Mouse (Mus musculus): ENCODE results near the gene Hepacam2. TPM values are rescaled to one million over a fixed set of nuclear protein-coding genes. Genes with fewer than 3 reads are reported as not detected.
"Not testable (repeated sequence)": the region's sequence is repeated elsewhere in the genome, so short reads cannot be mapped to it uniquely, and the experiment has no call there.

The Hepacam2 gene
- total RNA-seq (2018; cell fraction: chromatin; rRNA removed) = 1 to 10 TPM in 1 of 26 experiments, under 1 TPM in 2, not detected in 23; 0.36 to 1.5 (median 0.55) TPM
- under 1 TPM in 11 of 26 experiments, not detected in 15; 0.04 to 0.19 (median 0.12) TPM for total RNA-seq (2018; cell fraction: cytosol; rRNA removed)
- total RNA-seq (2018; cell fraction: nucleus; rRNA removed) = 1 to 10 TPM in 1 of 26 experiments, under 1 TPM in 4, not detected in 21; 0.30 to 1.1 (median 0.54) TPM
- 0.06 to 0.14 TPM in 2 of 3 replicates, not detected in the other for polyA plus RNA-seq (2018)

DNA sequence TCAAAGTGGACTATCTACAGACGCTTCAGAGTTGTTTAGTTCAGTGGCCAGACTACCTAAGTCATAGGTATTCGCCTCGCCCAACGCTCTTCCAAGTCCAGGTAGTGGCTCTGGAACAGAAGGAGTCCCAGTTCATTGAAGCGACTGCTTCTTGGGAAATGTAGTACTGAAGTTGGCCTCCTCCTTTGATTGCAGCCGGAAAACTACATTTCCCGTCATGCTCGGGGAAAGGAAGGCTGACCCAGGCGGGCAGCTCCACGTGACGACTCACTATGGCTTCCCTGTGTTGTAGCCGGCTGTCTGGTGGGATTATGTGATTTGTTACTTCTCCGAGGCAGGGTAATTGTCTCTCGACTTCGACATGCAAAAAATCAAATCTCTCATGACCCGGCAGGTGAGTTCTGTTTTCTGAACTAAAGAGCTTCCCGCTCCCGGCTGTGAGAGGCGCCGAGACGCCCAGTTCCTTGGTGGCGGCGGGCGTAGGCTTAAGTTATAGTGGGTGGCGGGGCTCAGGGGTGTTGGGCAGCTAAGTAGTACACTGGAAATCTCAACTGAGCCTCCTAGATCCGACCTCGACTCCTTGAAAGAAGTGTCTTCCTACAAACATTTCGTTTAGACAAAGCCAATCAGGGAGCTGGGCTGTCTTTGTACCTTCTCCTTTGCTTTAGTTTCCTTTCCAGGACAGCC is at the start of gene Hepacam2, which contains the start of gene Vps50:
Gene Hepacam2, minus strand, starts transcription at position 137 of the 687 bp plus-strand sequence.
Gene Vps50, plus strand, starts transcription at position 221 of the 687 bp plus-strand sequence.
- H3K27ac ChIP-seq = peak within 1 kb of the TSS; percentile 69
- 1% methylated on average over 28 of the region's 28 CpGs for WGBS (ENCODE audit: missing documents)

DNA sequence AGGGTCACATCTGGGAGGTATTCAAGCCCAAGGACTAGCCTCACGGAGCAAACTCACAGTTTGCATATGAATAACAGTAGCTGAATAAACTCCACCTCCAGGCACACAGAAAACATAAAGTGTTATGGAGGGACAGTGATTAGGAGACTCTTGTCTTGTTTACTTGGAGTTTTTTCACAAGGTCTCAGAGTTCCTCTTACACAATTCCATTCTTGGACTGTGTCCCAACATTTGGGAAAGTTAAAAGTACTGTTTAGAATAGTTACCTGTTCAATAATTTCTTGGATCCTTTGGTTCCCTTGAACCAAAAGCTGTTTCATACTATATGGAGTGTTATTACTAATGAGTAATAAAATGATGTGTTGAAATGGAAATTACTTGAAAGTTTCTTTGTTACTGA is 46.9 kb upstream of the Hepacam2 start:
- H3K79me2 ChIP-seq (ENCODE audit: inconsistent target) = no peaks in the 10 kb centered on the region
- WGBS (ENCODE audit: missing documents) = 100% methylated on average over 1 of the region's 1 CpGs

More for the DNA sequence above, at the start of gene Hepacam2, which contains the start of gene Vps50:
- H3K36me3 ChIP-seq (ENCODE audit: inconsistent target) = no peaks in the 10 kb centered on the region
- peaks cover 51% of the 10 kb centered on the region for H3K79me2 ChIP-seq (ENCODE audit: inconsistent target)
- peak within 1 kb of the TSS; percentile 99 for H3K4me3 ChIP-seq (ENCODE audit: inconsistent target)

DNA sequence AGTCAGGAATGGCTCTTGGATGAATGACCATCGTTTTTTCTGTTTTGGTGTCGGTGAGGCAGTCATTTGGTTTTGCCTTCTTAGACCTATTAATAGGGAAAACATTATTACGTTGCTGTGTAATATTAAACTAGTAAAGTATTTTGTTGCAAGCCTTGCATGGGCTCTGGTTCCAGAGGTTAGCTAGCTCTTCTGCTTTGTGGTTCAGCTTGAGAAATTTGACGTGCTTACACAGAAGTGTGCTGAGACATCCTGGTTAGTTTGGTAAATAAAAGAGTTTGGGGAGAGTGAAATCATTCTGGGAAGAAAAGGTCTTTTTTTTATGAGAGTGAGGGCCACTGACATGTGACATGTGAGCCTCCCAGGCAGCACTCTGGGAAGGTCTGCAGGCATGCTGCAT is 45.8 kb upstream of the Hepacam2 start:
- H3K4me3 ChIP-seq (ENCODE audit: inconsistent target) = no peak overlapping the region

More for the DNA sequence above, 46.9 kb upstream of the Hepacam2 start:
- Histone ChIP-seq H3K27ac (no peak overlapping the region), H3K4me3 (ENCODE audit: inconsistent target) (no peak overlapping the region), H3K36me3 (ENCODE audit: inconsistent target) (peaks cover 13% of the 10 kb centered on the region)

DNA sequence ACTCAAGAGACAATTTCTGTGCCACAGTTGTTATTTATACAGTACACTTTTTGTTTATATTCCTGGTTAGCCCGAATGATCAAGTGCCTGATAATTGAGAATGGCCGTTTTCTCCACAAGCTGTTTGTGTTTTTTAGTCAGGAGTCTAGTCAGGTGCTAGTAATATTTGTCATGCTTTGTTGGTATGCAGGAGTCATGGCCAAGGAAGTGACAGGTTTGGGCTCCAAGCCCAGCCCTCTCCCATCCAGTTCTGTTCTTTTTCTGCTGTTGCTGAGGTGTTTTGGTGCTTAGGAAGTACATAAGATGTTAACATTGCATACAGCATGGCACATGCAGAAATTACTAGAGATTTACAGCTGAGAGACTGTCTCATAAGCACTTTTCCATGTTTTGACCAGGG is 41.4 kb upstream of the Hepacam2 start:
- Histone ChIP-seq H3K4me3 (ENCODE audit: inconsistent target) (no peak overlapping the region), H3K79me2 (ENCODE audit: inconsistent target) (no peaks in the 10 kb centered on the region), H3K27ac (no peak overlapping the region), H3K36me3 (ENCODE audit: inconsistent target) (peaks cover 17% of the 10 kb centered on the region)
- WGBS (ENCODE audit: missing documents) = 92% methylated on average over 2 of the region's 2 CpGs

More for the DNA sequence above, 45.8 kb upstream of the Hepacam2 start:
- WGBS (ENCODE audit: missing documents) = 92% methylated on average over 4 of the region's 4 CpGs
- no peaks in the 10 kb centered on the region for H3K79me2 ChIP-seq (ENCODE audit: inconsistent target)
- H3K36me3 ChIP-seq (ENCODE audit: inconsistent target) = peaks cover 13% of the 10 kb centered on the region
- H3K27ac ChIP-seq = no peak overlapping the region

DNA sequence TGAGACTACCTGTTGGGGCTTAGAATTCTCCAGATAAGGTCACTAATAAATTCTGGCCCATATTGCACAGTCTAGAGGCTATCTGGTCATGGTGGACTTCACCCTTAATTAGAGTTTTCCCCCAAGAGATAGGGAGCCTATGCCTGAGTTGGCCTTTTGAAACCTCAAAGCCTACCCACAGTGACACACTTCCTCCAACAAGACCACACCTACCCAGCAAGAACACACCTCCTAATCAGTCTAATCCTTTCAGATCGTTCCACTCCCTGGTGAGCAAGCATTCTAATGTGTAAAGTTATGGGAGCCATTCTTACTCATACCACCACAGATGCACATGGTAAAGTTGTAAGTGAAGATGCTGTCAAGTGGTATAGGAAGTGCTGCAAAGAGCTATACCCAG is 38.0 kb upstream of the Hepacam2 start:
- Histone ChIP-seq H3K27ac (no peak overlapping the region), H3K36me3 (ENCODE audit: inconsistent target) (peaks cover 18% of the 10 kb centered on the region), H3K4me3 (ENCODE audit: inconsistent target) (no peak overlapping the region), H3K79me2 (ENCODE audit: inconsistent target) (no peaks in the 10 kb centered on the region)
- 29% methylated on average over 1 of the region's 1 CpGs for WGBS (ENCODE audit: missing documents)

DNA sequence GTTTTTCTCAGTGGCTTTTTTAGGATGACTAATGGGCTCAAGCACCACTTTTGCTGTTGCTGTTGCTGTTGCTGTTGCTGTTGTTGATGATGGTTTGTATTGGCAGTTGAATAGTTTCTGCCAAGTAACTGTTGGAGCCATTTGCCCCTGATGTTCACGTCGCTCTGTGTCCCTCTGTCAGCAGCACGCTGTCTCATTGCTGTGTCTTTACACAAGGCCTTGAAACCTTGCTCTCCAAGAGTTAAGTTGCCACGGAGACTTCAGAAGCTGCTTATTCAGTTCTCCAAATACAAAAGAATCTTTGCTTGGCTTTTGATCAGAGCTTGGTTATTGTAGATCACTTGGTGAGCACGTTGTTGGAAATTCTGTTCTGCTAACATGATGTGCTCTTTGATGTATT is 33.3 kb upstream of the Hepacam2 start:
- WGBS (ENCODE audit: missing documents) = 94% methylated on average over 5 of the region's 5 CpGs
- no peaks in the 10 kb centered on the region for H3K79me2 ChIP-seq (ENCODE audit: inconsistent target)

DNA sequence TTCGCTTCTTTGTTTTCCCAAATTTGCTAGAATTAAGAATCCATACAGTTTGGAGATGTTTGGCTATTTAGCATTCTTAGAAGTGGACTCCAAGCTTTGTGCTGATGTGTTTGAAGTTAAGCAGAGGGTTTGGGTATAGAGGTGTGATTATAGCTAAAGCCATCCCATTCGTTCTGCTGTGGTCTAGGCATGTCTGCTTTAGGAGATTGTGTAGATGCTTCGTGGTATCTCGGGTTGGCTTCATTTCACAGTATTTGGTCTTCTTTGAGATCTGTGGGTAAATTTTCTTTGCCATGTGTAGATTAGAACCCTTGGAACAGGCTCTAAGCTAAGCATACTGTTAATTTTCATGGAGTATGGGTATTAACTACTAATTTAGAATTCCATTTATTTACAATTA is 30.1 kb upstream of the Hepacam2 start:
- 98% methylated on average over 4 of the region's 4 CpGs for WGBS (ENCODE audit: missing documents)
- Histone ChIP-seq H3K79me2 (ENCODE audit: inconsistent target) (no peaks in the 10 kb centered on the region), H3K36me3 (ENCODE audit: inconsistent target) (peaks cover 10% of the 10 kb centered on the region), H3K27ac (no peak overlapping the region), H3K4me3 (ENCODE audit: inconsistent target) (no peak overlapping the region)

More for the DNA sequence above, 33.3 kb upstream of the Hepacam2 start:
- H3K4me3 ChIP-seq (ENCODE audit: inconsistent target) = no peak overlapping the region
- peaks cover 3% of the 10 kb centered on the region for H3K36me3 ChIP-seq (ENCODE audit: inconsistent target)
- no peak overlapping the region for H3K27ac ChIP-seq

DNA sequence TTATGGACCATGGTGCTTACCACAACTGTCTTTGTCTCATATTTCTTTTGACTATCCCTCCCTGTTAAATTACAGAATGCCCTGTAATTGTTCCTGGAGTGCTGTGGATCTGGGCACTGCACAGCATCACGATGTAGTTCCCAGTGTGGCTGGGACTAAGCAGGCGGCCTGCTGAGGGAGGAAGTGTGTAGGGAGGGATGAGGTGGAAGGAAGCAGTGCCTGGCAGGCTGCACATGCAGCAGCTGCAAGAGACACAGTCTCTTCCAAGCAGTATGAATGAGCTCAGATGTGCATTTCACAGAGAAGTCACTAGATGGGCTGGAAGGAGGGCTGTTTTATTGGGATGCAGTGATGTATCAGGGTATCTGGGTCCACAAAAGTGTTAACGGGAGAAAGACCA is 14.5 kb upstream of the Hepacam2 start:
- H3K27ac ChIP-seq = no peak overlapping the region
- H3K36me3 ChIP-seq (ENCODE audit: inconsistent target) = peaks cover 3% of the 10 kb centered on the region; the same call in 1 of the 2 replicates
- peaks cover 94% of the 10 kb centered on the region for H3K79me2 ChIP-seq (ENCODE audit: inconsistent target)
- H3K4me3 ChIP-seq (ENCODE audit: inconsistent target) = no peak overlapping the region
- WGBS (ENCODE audit: missing documents) = 35% methylated on average over 3 of the region's 3 CpGs

DNA sequence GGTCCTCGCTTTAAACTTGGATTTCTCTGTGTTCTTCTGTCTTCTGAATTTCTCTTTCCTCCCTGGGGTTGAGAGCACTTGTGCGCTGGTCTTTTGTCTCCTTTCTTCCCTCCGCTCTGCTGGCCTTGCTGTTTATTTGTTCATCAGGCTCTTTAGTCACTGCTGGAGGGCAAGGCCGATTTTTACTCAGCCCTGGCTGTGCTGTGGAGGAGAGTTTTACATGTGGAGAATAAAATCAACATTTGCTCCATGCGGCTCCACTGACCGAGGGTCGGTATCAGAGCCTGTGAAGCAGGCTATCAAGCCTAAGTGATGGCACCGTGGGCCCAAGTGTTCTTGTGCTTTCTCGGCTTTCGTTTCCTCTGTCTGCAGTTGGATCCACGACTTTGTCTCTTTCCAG is 13.5 kb upstream of the Hepacam2 start:
- 92% methylated on average over 11 of the region's 11 CpGs for WGBS (ENCODE audit: missing documents)
- Histone ChIP-seq H3K79me2 (ENCODE audit: inconsistent target) (peaks cover 99% of the 10 kb centered on the region), H3K36me3 (ENCODE audit: inconsistent target) (no peaks in the 10 kb centered on the region)

DNA sequence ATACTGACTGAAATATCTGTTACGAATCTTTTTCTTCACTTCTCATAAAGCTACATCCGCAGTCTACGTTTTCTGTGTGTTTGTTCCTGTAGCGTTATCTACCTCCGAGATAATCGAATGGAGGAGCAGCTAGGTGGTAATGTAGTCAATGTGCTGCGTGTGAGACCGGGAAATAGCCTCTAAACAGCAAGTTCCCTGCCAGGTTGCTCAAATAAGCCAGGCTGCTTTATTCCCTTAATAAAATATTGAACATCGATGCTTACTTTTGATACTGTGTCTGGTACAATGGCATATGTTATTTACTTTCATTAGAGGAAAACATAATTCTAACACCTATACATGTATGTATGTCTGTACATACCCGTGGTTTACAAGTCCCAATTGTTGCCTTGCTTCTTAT is 13.0 kb upstream of the Hepacam2 start:
- H3K27ac ChIP-seq = no peak overlapping the region
- peaks cover 3% of the 10 kb centered on the region; the same call in 1 of the 2 replicates for H3K36me3 ChIP-seq (ENCODE audit: inconsistent target)
- peaks cover 99% of the 10 kb centered on the region for H3K79me2 ChIP-seq (ENCODE audit: inconsistent target)
- H3K4me3 ChIP-seq (ENCODE audit: inconsistent target) = no peak overlapping the region
- WGBS (ENCODE audit: missing documents) = 90% methylated on average over 10 of the region's 10 CpGs

More for the DNA sequence above, 13.5 kb upstream of the Hepacam2 start:
- Histone ChIP-seq H3K27ac (no peak overlapping the region), H3K4me3 (ENCODE audit: inconsistent target) (no peak overlapping the region)

DNA sequence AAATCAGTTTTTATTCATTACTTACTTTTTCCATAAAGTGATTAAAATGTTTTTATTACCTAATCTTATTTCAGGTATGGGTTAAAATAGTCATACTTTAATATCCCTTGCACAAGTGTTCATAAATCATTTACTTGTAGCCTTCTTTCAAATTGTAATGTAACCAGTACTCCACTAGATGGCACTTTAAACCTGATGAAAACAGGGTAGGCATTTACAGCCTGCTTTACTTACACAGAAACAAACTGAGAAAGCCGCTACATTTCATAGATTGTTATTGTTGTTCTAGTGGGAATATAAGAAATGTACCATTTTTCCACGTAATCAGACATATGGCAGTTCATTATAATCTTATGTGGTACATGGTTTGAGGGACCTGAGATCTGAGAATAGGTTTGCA is 11.7 kb upstream of the Hepacam2 start:
- no peak overlapping the region for H3K4me3 ChIP-seq (ENCODE audit: inconsistent target)
- H3K27ac ChIP-seq = no peak overlapping the region
- WGBS (ENCODE audit: missing documents) = 33% methylated on average over 2 of the region's 2 CpGs
- peaks cover 99% of the 10 kb centered on the region for H3K79me2 ChIP-seq (ENCODE audit: inconsistent target)
- peaks cover 16% of the 10 kb centered on the region for H3K36me3 ChIP-seq (ENCODE audit: inconsistent target)

DNA sequence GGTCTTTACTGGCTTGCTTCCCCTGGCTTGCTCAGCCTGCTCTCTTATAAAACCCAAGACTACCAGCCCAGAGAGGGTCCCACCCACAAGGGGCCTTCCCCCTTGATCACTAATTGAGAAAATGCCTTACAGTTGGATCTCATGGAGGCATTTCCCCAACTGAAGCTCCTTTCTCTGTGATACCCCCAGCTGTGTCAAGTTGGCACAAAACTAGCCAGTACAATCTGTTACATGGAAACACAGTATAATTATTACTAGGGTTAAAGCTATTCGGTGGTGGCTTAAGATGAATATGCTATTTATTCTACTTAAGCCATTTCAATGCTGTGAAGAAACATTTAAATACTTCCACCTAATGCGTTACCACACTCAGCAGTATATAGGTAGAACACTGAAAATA is 10.1 kb upstream of the Hepacam2 start:
- 96% methylated on average over 2 of the region's 2 CpGs for WGBS (ENCODE audit: missing documents)
- H3K36me3 ChIP-seq (ENCODE audit: inconsistent target) = peaks cover 18% of the 10 kb centered on the region
- H3K4me3 ChIP-seq (ENCODE audit: inconsistent target) = not testable (repeated sequence)

DNA sequence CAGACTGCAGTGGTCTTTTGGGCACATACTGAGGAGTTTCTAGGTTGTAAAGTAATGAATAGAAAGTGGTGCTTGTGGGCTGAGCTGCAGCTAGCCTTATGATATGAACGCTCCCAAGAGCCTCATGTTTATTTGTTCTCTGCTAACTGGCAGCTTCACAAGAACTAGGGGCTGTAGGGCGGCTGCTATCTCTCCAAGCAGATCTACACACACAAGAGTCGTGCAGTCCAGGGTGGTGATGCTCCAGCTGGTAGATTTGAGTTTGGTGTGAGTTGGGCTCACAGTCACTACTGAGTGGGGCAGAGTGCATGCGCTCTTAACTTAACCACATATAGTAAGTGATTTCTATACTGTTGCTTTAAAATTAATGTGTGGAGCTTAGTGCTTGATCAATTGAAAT is 9.0 kb upstream of the Hepacam2 start:
- Histone ChIP-seq H3K79me2 (ENCODE audit: inconsistent target) (peaks cover 99% of the 10 kb centered on the region), H3K4me3 (ENCODE audit: inconsistent target) (no peak overlapping the region), H3K27ac (no peak overlapping the region), H3K36me3 (ENCODE audit: inconsistent target) (peaks cover 18% of the 10 kb centered on the region)
- 97% methylated on average over 4 of the region's 4 CpGs for WGBS (ENCODE audit: missing documents)

More for the DNA sequence above, 10.1 kb upstream of the Hepacam2 start:
- H3K27ac ChIP-seq = not testable (repeated sequence)
- peaks cover 99% of the 10 kb centered on the region for H3K79me2 ChIP-seq (ENCODE audit: inconsistent target)

DNA sequence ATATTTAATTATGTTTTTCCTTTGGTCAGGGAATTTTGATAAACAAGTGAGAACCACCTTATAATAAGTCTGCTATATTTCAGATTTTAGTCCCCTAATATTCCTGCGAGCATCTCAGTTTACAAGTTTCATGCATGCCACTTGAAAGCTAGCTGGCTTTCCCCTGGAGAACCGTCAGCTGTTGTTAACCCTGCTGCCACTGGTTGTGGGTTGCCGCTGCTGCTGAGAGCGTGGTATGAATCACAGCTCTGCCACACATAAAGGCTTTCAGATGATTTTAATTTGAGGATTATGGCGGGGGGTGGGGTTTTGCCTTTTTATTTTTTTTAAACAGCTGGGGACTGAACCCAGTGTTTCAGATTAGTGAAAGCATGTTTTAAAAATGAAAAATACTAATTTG is 7.2 kb upstream of the Hepacam2 start:
- WGBS (ENCODE audit: missing documents) = 91% methylated on average over 4 of the region's 5 CpGs
- Histone ChIP-seq H3K36me3 (ENCODE audit: inconsistent target) (peaks cover 18% of the 10 kb centered on the region), H3K27ac (no peak overlapping the region)

DNA sequence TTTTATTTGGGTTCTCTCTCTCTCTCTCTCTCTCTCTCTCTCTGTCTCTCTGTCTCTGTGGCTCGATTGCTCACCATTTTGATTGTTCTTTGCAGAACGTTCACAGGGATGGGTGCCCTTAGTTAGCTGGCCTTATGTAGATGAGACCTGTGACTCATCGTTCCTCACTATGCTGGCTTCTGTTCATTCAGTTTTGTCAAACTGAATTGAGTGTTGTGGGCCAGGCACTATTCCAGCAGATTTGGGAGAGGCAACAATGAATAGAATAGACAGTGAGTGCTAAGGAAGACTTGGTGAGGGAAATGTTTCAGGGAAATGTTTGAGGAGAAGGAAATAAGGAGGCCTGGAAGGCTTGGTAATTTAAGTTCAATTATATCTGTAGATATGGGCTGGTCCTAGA is 2.2 kb upstream of the Hepacam2 start:
- Histone ChIP-seq H3K36me3 (ENCODE audit: inconsistent target) (peaks cover 6% of the 10 kb centered on the region; the same call in 1 of the 2 replicates), H3K27ac (no peak overlapping the region), H3K4me3 (ENCODE audit: inconsistent target) (no peak overlapping the region), H3K79me2 (ENCODE audit: inconsistent target) (peaks cover 71% of the 10 kb centered on the region)
- WGBS (ENCODE audit: missing documents) = 57% methylated on average over 2 of the region's 3 CpGs

More for the DNA sequence above, 7.2 kb upstream of the Hepacam2 start:
- Histone ChIP-seq H3K79me2 (ENCODE audit: inconsistent target) (peaks cover 99% of the 10 kb centered on the region), H3K4me3 (ENCODE audit: inconsistent target) (no peak overlapping the region)

All from macrophage (primary cell).